Mouse (Mus musculus) liver, adult 2 months (tissue): ENCODE measurements around the gene Sec24c. TPM values are rescaled to one million over a fixed set of nuclear protein-coding genes. Genes with fewer than 3 reads are reported as not detected.
A peak's percentile ranks its signal among the peaks of the same experiment; 100 is the strongest.

Source experiments
- DNase-seq: peaks from one replicate; pipeline ENCODE4 v3.0.0-alpha.2; 2011; ENCODE audit warnings: low read depth, low spot score; ENCODE audit errors: extremely low read depth
- H3K27ac ChIP-seq: fragments of 200-500 bp; replicated peaks from 2 replicates; pipeline ENCODE4 v1.5.1; 2012; ENCODE audit warnings: low read depth, mild to moderate bottlenecking, control low read depth, inconsistent platforms, low read length; ENCODE audit not compliant: insufficient read depth
- H3K27me3 ChIP-seq: fragments of 200-500 bp; 2 replicates; pipeline ENCODE4 v1.6.1; 2012; ENCODE audit warnings: mild to moderate bottlenecking, moderate library complexity, low read length, inconsistent platforms; ENCODE audit not compliant: control insufficient read depth, insufficient read depth
- H3K36me3 ChIP-seq: fragments of 200-500 bp; 2 replicates; pipeline ENCODE4 v1.6.1; 2012; ENCODE audit warnings: low read length, inconsistent platforms; ENCODE audit not compliant: control insufficient read depth, insufficient read depth
- H3K4me1 ChIP-seq: fragments of 200-500 bp; 2 replicates; pipeline ENCODE4 v1.6.1; 2011; ENCODE audit warnings: low read length; ENCODE audit not compliant: control insufficient read depth, insufficient read depth
- H3K4me3 ChIP-seq: fragments of 200-500 bp; 2 replicates; pipeline ENCODE4 v1.5.1; 2011; ENCODE audit warnings: low read depth, mild to moderate bottlenecking, control low read depth, low read length, moderate library complexity; ENCODE audit not compliant: insufficient read depth
- H3K79me2 ChIP-seq: fragments of 200-500 bp; 2 replicates; pipeline ENCODE4 v1.6.1; 2012; ENCODE audit warnings: inconsistent platforms, mild to moderate bottlenecking, low read length, moderate library complexity; ENCODE audit not compliant: control insufficient read depth, insufficient read depth
- H3K9ac ChIP-seq: fragments of 200-500 bp; 2 replicates; pipeline ENCODE4 v1.6.1; 2012; ENCODE audit warnings: low read depth, mild to moderate bottlenecking, control low read depth, inconsistent platforms, low read length
- CTCF ChIP-seq: fragments of 200-500 bp; IDR thresholded peaks from 2 replicates; pipeline ENCODE4 v1.5.1; 2011; ENCODE audit warnings: low read depth, low read length, control low read depth
- POLR2A ChIP-seq: fragments of 200-500 bp; IDR thresholded peaks from 2 replicates; pipeline ENCODE4 v1.6.1; 2011; ENCODE audit warnings: low read length, control low read depth; ENCODE audit not compliant: insufficient read depth; ENCODE audit errors: extremely low read depth
- WGBS: fragments of 180-500 bp; shearing (Covaris S2); methylation state at CpG from one replicate; pipeline ENCODE4 v1.1.7; 2018; 5-methylcytosine and 5-hydroxymethylcytosine counted together
- polyA plus RNA-seq: library from polyadenylated mRNA; depleted of rRNA; stranded (reverse); fragments of >200 nt; gene quantifications from 2 replicates; pipeline ENCODE4 v1.2.3, GENCODE M21; 2012
- total RNA-seq: library from RNA; depleted of rRNA; stranded (reverse); fragments of >200 nt; gene quantifications from 2 replicates; pipeline ENCODE4 v1.2.3, GENCODE M21; 2014

Gene Sec24c
- total and polyA plus RNA-seq, 2 experiments = 52.7 to 183 TPM

GRCm38 (mm10) chr14:20656361-20656760 is 17.7 kb upstream of the Sec24c start, which contains the start of gene Myoz1:
TSS of gene Myoz1 (minus strand) at chr14:20656540.
- TF ChIP-seq POLR2A (no peak), CTCF (no peak)
- DNase-seq = no peak
- no peaks in the 10 kb centered on the region; the same call in 1 of the 2 replicates for H3K4me1 ChIP-seq
- H3K79me2 ChIP-seq = no peaks in the 10 kb centered on the region
- H3K27ac ChIP-seq = no peak within 1 kb of the TSS
- WGBS = 81% methylated on average over 11 of the region's 11 CpGs
- H3K9ac ChIP-seq = no peak within 1 kb of the TSS
- no peak within 1 kb of the TSS for H3K4me3 ChIP-seq
- no peaks in the 10 kb centered on the region for H3K36me3 ChIP-seq
- H3K27me3 ChIP-seq = no peaks in the 10 kb centered on the region

- no peaks in the 10 kb centered on the region for H3K36me3 ChIP-seq
- no peaks in the 10 kb centered on the region for H3K79me2 ChIP-seq
- no peak overlapping the region for H3K9ac ChIP-seq
- no peak overlapping the region for H3K4me3 ChIP-seq
- H3K27ac ChIP-seq = no peak overlapping the region
- peak; percentile 43; the same call in 1 of the 2 replicates for TF ChIP-seq CTCF
- TF ChIP-seq POLR2A = no peak
- peaks cover 4% of the 10 kb centered on the region for H3K4me1 ChIP-seq
- H3K27me3 ChIP-seq = no peaks in the 10 kb centered on the region
- peak; percentile 43 for DNase-seq
These were observed 15.8 kb upstream of the Sec24c start for GRCm38 (mm10) chr14:20658326-20658725.

GRCm38 (mm10) chr14:20658902-20659301 is 15.2 kb upstream of the Sec24c start:
- TF ChIP-seq CTCF (no peak), POLR2A (no peak)
- no peaks in the 10 kb centered on the region for H3K27me3 ChIP-seq
- no peaks in the 10 kb centered on the region for H3K79me2 ChIP-seq
- no peak overlapping the region for H3K27ac ChIP-seq
- no peak overlapping the region for H3K4me3 ChIP-seq
- H3K36me3 ChIP-seq = no peaks in the 10 kb centered on the region
- H3K4me1 ChIP-seq = peaks cover 4% of the 10 kb centered on the region
- no peak overlapping the region for H3K9ac ChIP-seq
- no peak for DNase-seq
- WGBS = 82% methylated on average over 6 of the region's 6 CpGs

- WGBS = 96% methylated on average over 7 of the region's 7 CpGs
- Histone ChIP-seq H3K4me1 (peaks cover 4% of the 10 kb centered on the region), H3K36me3 (no peaks in the 10 kb centered on the region), H3K27me3 (no peaks in the 10 kb centered on the region), H3K79me2 (no peaks in the 10 kb centered on the region), H3K27ac (no peak overlapping the region), H3K4me3 (no peak overlapping the region), H3K9ac (no peak overlapping the region)
- TF ChIP-seq CTCF (no peak), POLR2A (no peak)
- DNase-seq = no peak
These were observed 14.4 kb upstream of the Sec24c start for GRCm38 (mm10) chr14:20659687-20660086.

- H3K27me3 ChIP-seq = no peaks in the 10 kb centered on the region
These were observed 13.1 kb upstream of the Sec24c start for GRCm38 (mm10) chr14:20660827-20661660.

More at GRCm38 (mm10) chr14:20660827-20661660, 13.1 kb upstream of the Sec24c start:
- peak; percentile 89 for DNase-seq
- H3K4me3 ChIP-seq = peak overlapping the region; percentile 66
- WGBS = 2% methylated on average over 52 of the region's 52 CpGs
- H3K9ac ChIP-seq = peak overlapping the region; percentile 69
- H3K36me3 ChIP-seq = no peaks in the 10 kb centered on the region
- peaks cover 4% of the 10 kb centered on the region for H3K4me1 ChIP-seq
- 0 out of 2 replicates have a peak, but pooled peaks have one; percentile 18 for TF ChIP-seq POLR2A
- TF ChIP-seq CTCF = peak; percentile 86
- no peak overlapping the region for H3K27ac ChIP-seq
- no peaks in the 10 kb centered on the region for H3K79me2 ChIP-seq
